Mouse (Mus musculus): Measurements from ENCODE around the gene Mindy4. TPM values are rescaled to one million over a fixed set of nuclear protein-coding genes. Genes with fewer than 3 reads are reported as not detected.

Gene Mindy4
- polyA plus RNA-seq, 1 experiment from 2014 or later, result 17.0 TPM

DNA sequence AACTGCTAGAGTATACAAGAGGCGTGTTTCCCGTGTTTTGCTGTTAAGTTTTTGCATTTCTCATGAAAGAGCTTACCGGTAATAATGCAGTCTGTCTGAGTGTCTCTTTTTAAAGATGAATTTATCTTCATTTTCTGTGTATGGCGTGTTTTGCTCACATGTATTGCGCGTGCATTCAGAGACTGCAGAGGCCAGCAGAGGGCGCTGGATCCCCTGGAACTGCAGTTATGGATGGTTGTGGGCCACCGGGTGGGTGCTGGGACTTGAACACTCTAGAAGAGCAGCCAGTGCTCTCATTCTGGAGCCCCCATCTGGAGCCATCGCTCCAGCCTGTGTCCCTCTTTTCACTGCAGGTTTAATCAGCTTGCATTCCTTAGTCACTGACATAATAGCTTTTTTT lies 46.1 kb downstream of the Mindy4 start:
- Histone ChIP-seq H3K27me3 (ENCODE audit: insufficient read depth, low read length) (no peaks in the 10 kb centered on the region), H3K27ac (ENCODE audit: low read length) (no peak overlapping the region), H3K9me3 (ENCODE audit: low read length) (no peaks in the 10 kb centered on the region; the same call in 1 of the 2 replicates), H3K36me3 (ENCODE audit: insufficient read depth, low read length) (no peaks in the 10 kb centered on the region), H3K4me3 (ENCODE audit: low read length) (no peak overlapping the region), H3K4me2 (replicated peaks; ENCODE audit: low read depth, low read length) (no peak overlapping the region), H3K4me1 (ENCODE audit: insufficient read depth, low read length) (no peaks in the 10 kb centered on the region), H3K9ac (replicated peaks; ENCODE audit: low read length) (no peak overlapping the region)
- no peak for ATAC-seq (ENCODE audit: low FRiP score, low TSS enrichment)
- 90% methylated on average over 9 of the region's 9 CpGs for WGBS

DNA sequence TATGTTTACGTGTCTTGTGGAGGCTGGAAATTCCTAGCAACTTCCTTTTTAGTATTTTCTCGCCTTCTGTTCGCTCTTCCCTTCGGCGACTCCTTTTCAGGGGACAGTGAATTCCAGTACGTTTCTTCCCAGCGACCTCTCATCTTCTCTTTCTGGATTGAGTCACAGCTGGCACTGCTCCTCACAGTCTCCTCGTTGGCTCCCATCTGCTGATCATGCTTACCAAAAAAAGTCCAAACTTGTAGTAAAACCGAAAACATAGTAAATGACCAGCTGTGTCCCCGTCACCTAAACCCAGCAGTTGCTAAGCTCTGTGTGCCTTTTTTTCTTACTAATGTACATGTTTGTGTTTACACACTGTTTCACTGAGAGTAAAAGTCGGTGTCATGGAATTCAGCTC lies 47.6 kb downstream of the Mindy4 start:
- H3K27me3 ChIP-seq (ENCODE audit: insufficient read depth, low read length), result no peaks in the 10 kb centered on the region
- no peak for ATAC-seq (ENCODE audit: low FRiP score, low TSS enrichment)
- no peak overlapping the region for H3K4me2 ChIP-seq (replicated peaks; ENCODE audit: low read depth, low read length)
- H3K4me1 ChIP-seq (ENCODE audit: insufficient read depth, low read length), result no peaks in the 10 kb centered on the region
- no peaks in the 10 kb centered on the region for H3K36me3 ChIP-seq (ENCODE audit: insufficient read depth, low read length)
- no peak overlapping the region for H3K27ac ChIP-seq (ENCODE audit: low read length)
- no peaks in the 10 kb centered on the region; the same call in 1 of the 2 replicates for H3K9me3 ChIP-seq (ENCODE audit: low read length)
- H3K4me3 ChIP-seq (ENCODE audit: low read length), result no peak overlapping the region
- WGBS, result 75% methylated on average over 11 of the region's 11 CpGs
- H3K9ac ChIP-seq (replicated peaks; ENCODE audit: low read length), result no peak overlapping the region

DNA sequence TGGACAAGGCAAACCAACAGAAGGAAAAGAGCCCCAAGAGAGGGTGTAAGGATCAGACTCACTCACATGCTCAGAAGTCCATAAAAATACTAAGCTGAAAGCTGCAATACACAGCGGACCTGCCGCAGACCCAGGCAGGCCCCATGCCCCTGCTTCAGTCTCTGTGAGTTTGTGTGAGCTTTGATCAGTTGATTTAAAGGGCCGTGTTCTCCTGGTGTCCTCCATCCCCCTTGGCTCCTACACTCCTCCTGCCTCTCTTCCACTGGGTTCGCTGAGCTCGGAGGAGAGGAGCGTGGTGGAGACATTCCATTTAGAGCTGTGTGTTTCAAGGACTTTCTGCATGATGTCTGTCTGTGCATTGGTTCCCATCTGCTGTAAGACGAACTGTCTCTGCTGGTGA lies 48.4 kb downstream of the Mindy4 start:
- Histone ChIP-seq H3K36me3 (ENCODE audit: insufficient read depth, low read length) (no peaks in the 10 kb centered on the region), H3K9ac (replicated peaks; ENCODE audit: low read length) (no peak overlapping the region), H3K4me1 (ENCODE audit: insufficient read depth, low read length) (no peaks in the 10 kb centered on the region), H3K27ac (ENCODE audit: low read length) (no peak overlapping the region), H3K4me3 (ENCODE audit: low read length) (no peak overlapping the region), H3K27me3 (ENCODE audit: insufficient read depth, low read length) (no peaks in the 10 kb centered on the region), H3K9me3 (ENCODE audit: low read length) (no peaks in the 10 kb centered on the region; the same call in 1 of the 2 replicates), H3K4me2 (replicated peaks; ENCODE audit: low read depth, low read length) (no peak overlapping the region)
- WGBS, result 63% methylated on average over 7 of the region's 7 CpGs
- no peak for ATAC-seq (ENCODE audit: low FRiP score, low TSS enrichment)

DNA sequence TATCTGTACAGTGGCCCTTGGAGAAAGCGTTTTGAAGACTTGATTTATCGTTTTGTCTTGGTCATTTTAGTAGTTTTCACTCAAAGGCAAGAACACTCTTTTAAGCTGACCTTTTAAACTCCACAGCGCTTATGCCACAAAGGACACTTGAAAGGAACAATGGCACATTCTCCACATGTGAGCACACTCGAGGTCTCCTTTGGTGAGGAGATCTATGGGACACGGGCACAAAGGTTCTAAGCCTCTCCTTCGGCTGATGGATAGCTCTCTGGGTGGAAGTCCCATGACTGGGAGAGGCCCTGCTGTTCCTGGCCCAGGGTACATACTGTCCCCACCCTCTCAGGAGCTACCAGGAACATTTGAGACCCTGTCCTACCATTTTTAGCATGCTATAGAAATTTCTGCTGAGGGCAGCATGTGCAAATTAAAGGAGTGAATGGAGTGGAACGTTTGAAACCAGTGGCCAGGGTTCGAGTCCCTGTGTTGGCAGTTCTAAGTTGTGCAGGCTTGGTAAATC lies 49.6 kb downstream of the Mindy4 start:
- no peaks in the 10 kb centered on the region for H3K36me3 ChIP-seq (ENCODE audit: insufficient read depth, low read length)
- no peak overlapping the region for H3K27ac ChIP-seq (ENCODE audit: low read length)
- H3K27me3 ChIP-seq (ENCODE audit: insufficient read depth, low read length), result no peaks in the 10 kb centered on the region
- H3K9me3 ChIP-seq (ENCODE audit: low read length), result no peaks in the 10 kb centered on the region; the same call in 1 of the 2 replicates
- H3K4me1 ChIP-seq (ENCODE audit: insufficient read depth, low read length), result no peaks in the 10 kb centered on the region
- H3K4me3 ChIP-seq (ENCODE audit: low read length), result no peak overlapping the region
- ATAC-seq (ENCODE audit: low FRiP score, low TSS enrichment), result no peak
- 90% methylated on average over 8 of the region's 8 CpGs for WGBS
- no peak overlapping the region for H3K9ac ChIP-seq (replicated peaks; ENCODE audit: low read length)
- no peak overlapping the region for H3K4me2 ChIP-seq (replicated peaks; ENCODE audit: low read depth, low read length)

DNA sequence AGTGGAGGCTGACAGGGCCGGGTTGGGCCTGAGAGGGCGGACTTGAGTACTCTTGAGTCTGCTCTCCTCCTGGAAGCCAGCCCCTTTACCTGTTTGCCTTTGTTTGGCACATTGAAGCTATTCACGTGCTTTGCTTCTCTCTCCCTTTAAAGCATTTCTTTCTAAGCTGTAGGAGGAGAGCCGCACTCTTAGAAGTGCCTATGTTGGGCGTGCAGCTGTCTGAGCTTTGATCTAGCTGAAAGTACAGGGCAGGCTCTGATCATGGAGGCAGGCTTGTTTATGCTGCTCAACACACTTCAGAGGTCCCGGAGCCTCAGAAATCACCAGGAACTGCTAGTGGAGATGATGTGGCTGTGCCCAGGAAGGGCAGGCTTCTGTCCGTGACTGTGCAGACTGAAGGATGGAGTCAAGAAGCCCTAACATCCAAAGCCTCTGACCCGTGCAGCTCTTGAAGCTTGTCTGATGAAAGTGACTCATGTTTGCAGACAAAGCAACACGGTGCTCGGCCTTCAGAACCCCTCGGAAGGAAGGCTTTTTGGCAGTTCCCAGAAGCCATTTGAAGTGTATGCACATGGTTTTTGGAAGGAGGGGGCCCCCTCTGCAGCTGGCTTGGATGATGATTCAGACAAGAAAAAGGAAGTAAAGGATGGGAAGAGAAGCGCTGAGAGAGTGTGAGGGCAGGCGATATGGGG lies 53.5 kb downstream of the Mindy4 start:
- 69% methylated on average over 13 of the region's 13 CpGs for WGBS
- ATAC-seq (ENCODE audit: low FRiP score, low TSS enrichment), result no peak
- Histone ChIP-seq H3K4me2 (replicated peaks; ENCODE audit: low read depth, low read length) (no peak overlapping the region), H3K36me3 (ENCODE audit: insufficient read depth, low read length) (no peaks in the 10 kb centered on the region), H3K4me3 (ENCODE audit: low read length) (no peak overlapping the region), H3K27me3 (ENCODE audit: insufficient read depth, low read length) (no peaks in the 10 kb centered on the region), H3K9ac (replicated peaks; ENCODE audit: low read length) (no peak overlapping the region), H3K27ac (ENCODE audit: low read length) (no peak overlapping the region), H3K4me1 (ENCODE audit: insufficient read depth, low read length) (no peaks in the 10 kb centered on the region), H3K9me3 (ENCODE audit: low read length) (no peaks in the 10 kb centered on the region)

DNA sequence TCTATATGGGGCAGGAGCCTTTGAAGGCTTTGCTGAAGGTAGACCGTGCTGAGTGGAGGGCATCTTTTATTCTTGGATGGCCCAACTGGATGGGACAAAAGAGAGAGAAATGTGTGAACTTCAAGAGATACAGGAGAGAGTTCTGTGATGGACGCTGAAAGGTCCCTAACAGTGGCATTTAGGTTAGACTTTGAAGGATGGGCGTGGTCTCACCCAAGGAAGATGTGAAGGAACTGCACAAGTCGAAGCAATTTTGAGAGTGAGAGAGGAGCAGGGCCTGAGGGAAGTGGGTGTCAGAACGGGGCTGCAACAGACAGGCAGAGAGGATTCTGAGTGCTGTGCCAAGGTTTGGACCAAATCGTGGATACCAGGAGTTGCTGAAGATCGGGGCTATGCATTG lies 54.1 kb downstream of the Mindy4 start:
- Histone ChIP-seq H3K4me2 (replicated peaks; ENCODE audit: low read depth, low read length) (no peak overlapping the region), H3K4me1 (ENCODE audit: insufficient read depth, low read length) (no peaks in the 10 kb centered on the region), H3K36me3 (ENCODE audit: insufficient read depth, low read length) (no peaks in the 10 kb centered on the region), H3K27me3 (ENCODE audit: insufficient read depth, low read length) (no peaks in the 10 kb centered on the region), H3K9me3 (ENCODE audit: low read length) (no peaks in the 10 kb centered on the region), H3K27ac (ENCODE audit: low read length) (no peak overlapping the region), H3K4me3 (ENCODE audit: low read length) (no peak overlapping the region), H3K9ac (replicated peaks; ENCODE audit: low read length) (no peak overlapping the region)
- no peak for ATAC-seq (ENCODE audit: low FRiP score, low TSS enrichment)
- WGBS, result 89% methylated on average over 7 of the region's 7 CpGs

DNA sequence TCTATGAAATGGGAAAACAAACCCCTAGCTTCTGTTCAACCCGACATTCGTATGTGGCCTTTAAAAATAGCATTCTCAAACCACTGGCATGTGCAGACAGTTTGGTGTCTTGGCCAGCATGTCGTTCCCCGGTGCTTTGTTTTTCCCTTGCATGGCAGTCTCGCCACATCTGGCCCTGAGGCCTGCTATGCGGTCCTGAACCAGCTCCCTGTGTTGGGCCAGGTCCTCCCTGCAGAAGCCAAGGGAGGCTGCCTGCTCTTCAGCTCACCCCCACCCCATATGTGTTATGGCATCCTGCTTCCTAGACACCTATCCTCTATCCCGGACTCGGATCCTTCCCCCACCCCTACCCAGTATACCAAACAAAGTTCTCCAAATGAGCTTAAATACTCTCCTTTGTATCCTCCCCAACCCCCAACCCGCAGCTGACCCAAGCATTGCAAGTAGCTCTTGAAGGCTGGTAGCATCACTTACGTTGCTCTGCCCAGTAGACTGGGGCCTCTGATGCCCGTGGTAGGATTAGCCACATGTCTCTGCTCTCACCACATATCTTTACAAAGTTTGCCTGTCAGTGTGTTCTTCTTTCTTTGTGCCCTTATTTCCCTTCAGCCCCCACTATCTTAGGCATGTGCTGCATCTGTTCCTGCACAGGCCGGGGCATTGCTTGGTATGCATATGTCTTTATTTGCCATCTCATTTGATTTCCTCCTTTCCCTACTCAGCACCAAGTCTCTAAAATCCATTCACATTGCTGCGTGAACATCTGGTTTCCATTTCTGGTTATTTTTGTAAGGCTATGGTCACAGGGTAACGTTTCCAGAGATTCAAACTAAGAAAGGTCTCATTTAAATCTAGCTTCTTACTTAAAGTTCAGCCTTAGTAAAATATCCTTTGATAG lies 55.5 kb downstream of the Mindy4 start:
- H3K4me1 ChIP-seq (ENCODE audit: insufficient read depth, low read length), result no peaks in the 10 kb centered on the region
- no peaks in the 10 kb centered on the region for H3K36me3 ChIP-seq (ENCODE audit: insufficient read depth, low read length)
- H3K9me3 ChIP-seq (ENCODE audit: low read length), result no peaks in the 10 kb centered on the region
- no peak for ATAC-seq (ENCODE audit: low FRiP score, low TSS enrichment)
- no peak overlapping the region for H3K4me3 ChIP-seq (ENCODE audit: low read length)
- no peaks in the 10 kb centered on the region for H3K27me3 ChIP-seq (ENCODE audit: insufficient read depth, low read length)
- no peak overlapping the region for H3K4me2 ChIP-seq (replicated peaks; ENCODE audit: low read depth, low read length)
- no peak overlapping the region for H3K27ac ChIP-seq (ENCODE audit: low read length)
- 79% methylated on average over 14 of the region's 14 CpGs for WGBS
- no peak overlapping the region for H3K9ac ChIP-seq (replicated peaks; ENCODE audit: low read length)

DNA sequence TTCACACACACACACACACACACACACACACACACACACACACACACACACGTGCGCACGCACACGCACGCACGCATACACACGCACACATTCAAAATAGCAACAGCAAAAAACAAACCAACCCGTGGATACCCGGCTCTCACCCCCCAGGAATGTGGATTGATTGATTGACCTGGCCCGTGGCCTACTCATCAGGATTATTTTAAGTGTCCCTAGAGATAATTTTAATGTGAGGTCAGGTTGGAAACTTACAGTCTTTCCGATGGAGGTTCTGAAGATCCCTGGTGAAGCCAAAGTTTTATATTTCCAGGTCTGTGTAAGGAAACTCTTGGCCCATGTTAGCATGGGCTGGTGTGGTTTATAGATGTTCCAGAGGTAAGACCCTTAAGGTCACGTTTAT lies 59.0 kb downstream of the Mindy4 start:
- H3K27me3 ChIP-seq (ENCODE audit: insufficient read depth, low read length), result no peaks in the 10 kb centered on the region
- no peak overlapping the region for H3K4me2 ChIP-seq (replicated peaks; ENCODE audit: low read depth, low read length)
- H3K4me3 ChIP-seq (ENCODE audit: low read length), result no peak overlapping the region
- no peaks in the 10 kb centered on the region for H3K4me1 ChIP-seq (ENCODE audit: insufficient read depth, low read length)
- H3K9me3 ChIP-seq (ENCODE audit: low read length), result no peaks in the 10 kb centered on the region
- H3K36me3 ChIP-seq (ENCODE audit: insufficient read depth, low read length), result peaks cover 8% of the 10 kb centered on the region; the same call in 1 of the 2 replicates
- WGBS, result 66% methylated on average over 12 of the region's 12 CpGs
- H3K27ac ChIP-seq (ENCODE audit: low read length), result no peak overlapping the region
- no peak overlapping the region for H3K9ac ChIP-seq (replicated peaks; ENCODE audit: low read length)
- ATAC-seq (ENCODE audit: low FRiP score, low TSS enrichment), result no peak

DNA sequence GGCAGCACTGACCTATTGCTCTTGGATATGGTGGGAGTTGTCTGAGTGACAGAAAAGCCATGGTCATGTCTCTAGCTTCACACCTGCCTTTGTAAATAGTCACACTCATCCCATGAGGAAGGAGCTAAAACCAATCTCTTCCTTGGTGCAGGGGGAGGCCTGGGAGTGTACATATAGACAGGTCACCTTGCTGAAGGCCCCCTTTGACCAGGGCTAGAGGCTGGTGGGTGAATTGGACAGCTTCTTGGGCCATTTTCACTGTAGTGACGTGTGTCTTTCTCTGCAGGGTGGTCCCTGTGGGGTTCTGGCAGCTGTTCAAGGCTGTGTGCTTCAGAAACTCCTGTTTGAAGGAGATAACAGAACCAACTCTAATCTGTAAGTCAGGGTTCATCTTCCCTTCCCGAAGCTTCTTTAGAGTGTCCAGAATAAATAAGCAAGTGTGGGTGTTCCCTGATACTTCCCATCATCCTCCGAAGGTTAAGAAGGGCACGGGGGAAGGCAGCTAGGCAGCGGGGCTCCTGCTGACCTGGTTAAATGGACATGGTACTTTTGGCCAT lies 60.4 kb downstream of the Mindy4 start:
- no peak overlapping the region for H3K4me2 ChIP-seq (replicated peaks; ENCODE audit: low read depth, low read length)
- WGBS, result 76% methylated on average over 5 of the region's 5 CpGs
- no peak for ATAC-seq (ENCODE audit: low FRiP score, low TSS enrichment)

More for the DNA sequence above, 60.4 kb downstream of the Mindy4 start:
- Histone ChIP-seq H3K27ac (ENCODE audit: low read length) (no peak overlapping the region), H3K36me3 (ENCODE audit: insufficient read depth, low read length) (peaks cover 8% of the 10 kb centered on the region; the same call in 1 of the 2 replicates), H3K4me1 (ENCODE audit: insufficient read depth, low read length) (no peaks in the 10 kb centered on the region), H3K27me3 (ENCODE audit: insufficient read depth, low read length) (no peaks in the 10 kb centered on the region), H3K9ac (replicated peaks; ENCODE audit: low read length) (no peak overlapping the region), H3K9me3 (ENCODE audit: low read length) (no peaks in the 10 kb centered on the region), H3K4me3 (ENCODE audit: low read length) (no peak overlapping the region)

All from kidney, embryonic 16.5 days (tissue).